Mouse (Mus musculus): ENCODE results near the gene Gabbr2.

Gabbr2 gene

GRCm38 (mm10) chr4:46866070-46866469 is 125.6 kb downstream of the Gabbr2 start:
- DNase-seq (ENCODE audit: low read depth, low spot score) = no peak

GRCm38 (mm10) chr4:46863721-46864120 is 128.0 kb downstream of the Gabbr2 start:
- no peak for DNase-seq (ENCODE audit: low read depth, low spot score)

GRCm38 (mm10) chr4:46862677-46863076 is 129.0 kb downstream of the Gabbr2 start:
- DNase-seq (ENCODE audit: low read depth, low spot score) = no peak

GRCm38 (mm10) chr4:46860586-46860985 is 131.1 kb downstream of the Gabbr2 start:
- DNase-seq (ENCODE audit: low read depth, low spot score) = no peak

- no peak for DNase-seq (ENCODE audit: low read depth, low spot score)
These were observed 132.8 kb downstream of the Gabbr2 start for GRCm38 (mm10) chr4:46858899-46859298.

- no peak for DNase-seq (ENCODE audit: low read depth, low spot score)
These were observed 135.5 kb downstream of the Gabbr2 start for GRCm38 (mm10) chr4:46856145-46856544.

- no peak for DNase-seq (ENCODE audit: low read depth, low spot score)
These were observed 136.8 kb downstream of the Gabbr2 start for GRCm38 (mm10) chr4:46854686-46855385.

GRCm38 (mm10) chr4:46853852-46854460 is 137.7 kb downstream of the Gabbr2 start:
- DNase-seq (ENCODE audit: low read depth, low spot score) = no peak

- DNase-seq (ENCODE audit: low read depth, low spot score) = no peak
These were observed 143.9 kb downstream of the Gabbr2 start for GRCm38 (mm10) chr4:46847745-46848144.

GRCm38 (mm10) chr4:46846396-46846795 is 145.3 kb downstream of the Gabbr2 start:
- no peak for DNase-seq (ENCODE audit: low read depth, low spot score)

GRCm38 (mm10) chr4:46844982-46845643 is 146.6 kb downstream of the Gabbr2 start:
- DNase-seq (ENCODE audit: low read depth, low spot score) = no peak

GRCm38 (mm10) chr4:46844567-46844966 is 147.1 kb downstream of the Gabbr2 start:
- DNase-seq (ENCODE audit: low read depth, low spot score) = no peak

GRCm38 (mm10) chr4:46842596-46842995 is 149.1 kb downstream of the Gabbr2 start:
- no peak for DNase-seq (ENCODE audit: low read depth, low spot score)

- no peak for DNase-seq (ENCODE audit: low read depth, low spot score)
These were observed 151.5 kb downstream of the Gabbr2 start for GRCm38 (mm10) chr4:46840146-46840545.

GRCm38 (mm10) chr4:46837362-46837761 is 154.3 kb downstream of the Gabbr2 start:
- DNase-seq (ENCODE audit: low read depth, low spot score) = no peak

GRCm38 (mm10) chr4:46836065-46836464 is 155.6 kb downstream of the Gabbr2 start:
- no peak for DNase-seq (ENCODE audit: low read depth, low spot score)

GRCm38 (mm10) chr4:46835064-46835463 is 156.6 kb downstream of the Gabbr2 start:
- no peak for DNase-seq (ENCODE audit: low read depth, low spot score)

GRCm38 (mm10) chr4:46832834-46833544 is 158.7 kb downstream of the Gabbr2 start:
- no peak for DNase-seq (ENCODE audit: low read depth, low spot score)

GRCm38 (mm10) chr4:46829656-46830055 is 162.0 kb downstream of the Gabbr2 start:
- DNase-seq (ENCODE audit: low read depth, low spot score) = no peak

- no peak for DNase-seq (ENCODE audit: low read depth, low spot score)
These were observed 163.5 kb downstream of the Gabbr2 start for GRCm38 (mm10) chr4:46828141-46828571.

GRCm38 (mm10) chr4:46827471-46827870 is 164.2 kb downstream of the Gabbr2 start:
- DNase-seq (ENCODE audit: low read depth, low spot score) = peak; percentile 10
